Mouse (Mus musculus) WW6 (cell line): Measurements from ENCODE around the gene Flvcr1.

Experiments
- DNase-seq: peaks from one replicate; pipeline ENCODE4 v3.0.0-alpha.2; 2013; ENCODE audit warnings: low read depth, low spot score

The Flvcr1 gene

GRCm38 (mm10) chr1:191026021-191026713, at the start of gene Flvcr1:
Flvcr1 (minus strand) TSS chr1:191026158.
- peak; percentile 98 for DNase-seq

- peak; percentile 45 for DNase-seq
These were observed 49.4 kb upstream of the Flvcr1 start for GRCm38 (mm10) chr1:191075199-191075883.

- no peak for DNase-seq
These were observed 47.5 kb upstream of the Flvcr1 start for GRCm38 (mm10) chr1:191073486-191073885.

GRCm38 (mm10) chr1:191073001-191073400, 47.0 kb upstream of the Flvcr1 start:
- no peak for DNase-seq

- DNase-seq: no peak
These were observed 46.5 kb upstream of the Flvcr1 start for GRCm38 (mm10) chr1:191072329-191072913.

GRCm38 (mm10) chr1:191071613-191072012, 45.7 kb upstream of the Flvcr1 start:
- no peak for DNase-seq

GRCm38 (mm10) chr1:191070259-191070658, 44.3 kb upstream of the Flvcr1 start:
- no peak for DNase-seq

- DNase-seq: no peak
These were observed 42.4 kb upstream of the Flvcr1 start for GRCm38 (mm10) chr1:191068377-191068776.

GRCm38 (mm10) chr1:191065188-191065587, 39.2 kb upstream of the Flvcr1 start:
- no peak for DNase-seq

- no peak for DNase-seq
These were observed 38.6 kb upstream of the Flvcr1 start for GRCm38 (mm10) chr1:191064535-191064934.

- DNase-seq: no peak
These were observed 37.7 kb upstream of the Flvcr1 start for GRCm38 (mm10) chr1:191063700-191064099.

GRCm38 (mm10) chr1:191062781-191063485, 37.0 kb upstream of the Flvcr1 start, which contains the start of the genes Tatdn3 and Nsl1:
Tatdn3 (minus strand) TSS chr1:191062932.
Nsl1 (plus strand) TSS chr1:191063012.
- DNase-seq: peak; percentile 47

- no peak for DNase-seq
These were observed 36.4 kb upstream of the Flvcr1 start for GRCm38 (mm10) chr1:191062241-191062780.

- DNase-seq: no peak
These were observed 31.5 kb upstream of the Flvcr1 start for GRCm38 (mm10) chr1:191057461-191057860.

GRCm38 (mm10) chr1:191055533-191055873, 29.5 kb upstream of the Flvcr1 start:
- no peak for DNase-seq

- DNase-seq: no peak
These were observed 29.0 kb upstream of the Flvcr1 start for GRCm38 (mm10) chr1:191054870-191055532.

GRCm38 (mm10) chr1:191053555-191053954, 27.6 kb upstream of the Flvcr1 start:
- DNase-seq: no peak

GRCm38 (mm10) chr1:191046231-191046824, 20.4 kb upstream of the Flvcr1 start:
- no peak for DNase-seq

- DNase-seq: no peak
These were observed 19.3 kb upstream of the Flvcr1 start for GRCm38 (mm10) chr1:191045264-191045663.

GRCm38 (mm10) chr1:191042688-191043087, 16.7 kb upstream of the Flvcr1 start:
- no peak for DNase-seq

GRCm38 (mm10) chr1:191042106-191042505, 16.1 kb upstream of the Flvcr1 start:
- DNase-seq: no peak
